ENCODE assay signal across 10 mouse cellular contexts in genomic region chr3:107159418-107159817, GRCm38 (mm10). TPM values are rescaled to one million over a fixed set of nuclear protein-coding genes. Genes with fewer than 3 reads are reported as not detected.
DNase-seq lines count a peak whose midpoint lies in the region; ATAC-seq and TF ChIP-seq lines count a peak whose summit lies in the region.
"Had no signal": no experiment of that assay in that cellular context is flagged by ENCODE, and none has a peak within 500 bp of the region (broad histone marks: within the 10 kb centered on the region; RNA-seq: fewer than 3 reads in every experiment).

No protein-coding gene starts in this region.

- peaks cover 3% of the 10 kb centered on the region; the same call in 1 of the 2 replicates for H3K4me1 ChIP-seq in kidney, embryonic 15.5 days
- peaks cover 11% of the 10 kb centered on the region for H3K4me1 ChIP-seq in E14TG2a.4 (replicated peaks; ENCODE audit: low read depth, low read length)
- peaks cover 8% of the 10 kb centered on the region for H3K4me1 ChIP-seq in embryonic facial prominence, embryonic 10.5 days
- peaks cover 5% of the 10 kb centered on the region; the same call in 1 of the 2 replicates for H3K4me1 ChIP-seq in limb, embryonic 13.5 days

- no peak overlapping the region for H3K9ac ChIP-seq in kidney, embryonic 15.5 days
- 0 out of 2 replicates have a peak overlapping the region, but pooled peaks have one; percentile 48 for H3K9ac ChIP-seq in limb, embryonic 13.5 days

- DNase-seq in kidney, adult 8-10 months = no peak
- no peak for DNase-seq in embryonic facial prominence, embryonic 10.5 days (ENCODE audit: low spot score)
- peak; percentile 66 for DNase-seq in thymus, postnatal 14 days
- DNase-seq in left cerebral cortex, postnatal 25 days (ENCODE audit: low spot score in 2 of 2) = no peak
- no peak for DNase-seq in adrenal gland, adult 18-20 months (ENCODE audit: low spot score in 2 of 2)

- H3K4me2 ChIP-seq in kidney, embryonic 15.5 days = peak overlapping the region; percentile 58
- H3K4me2 ChIP-seq in limb, embryonic 13.5 days (replicated peaks) = peak overlapping the region; percentile 51

- no peak overlapping the region for H3K4me3 ChIP-seq in kidney, embryonic 15.5 days (replicated peaks)
- peak overlapping the region; percentile 51; the same call in 1 of the 2 replicates for H3K4me3 ChIP-seq in E14TG2a.4 (replicated peaks; ENCODE audit: low read length)
- peak overlapping the region; percentile 50 for H3K4me3 ChIP-seq in embryonic facial prominence, embryonic 10.5 days
- H3K4me3 ChIP-seq in limb, embryonic 13.5 days = no peak overlapping the region

- H3K27me3 ChIP-seq in kidney, embryonic 15.5 days = peaks cover 15% of the 10 kb centered on the region; the same call in 1 of the 2 replicates
- peaks cover 23% of the 10 kb centered on the region for H3K27me3 ChIP-seq in E14TG2a.4 (ENCODE audit: insufficient read depth, low read length)
- peaks cover 34% of the 10 kb centered on the region for H3K27me3 ChIP-seq in embryonic facial prominence, embryonic 10.5 days (replicated peaks; ENCODE audit: low read depth, poor library complexity, severe bottlenecking)
- peaks cover 30% of the 10 kb centered on the region for H3K27me3 ChIP-seq in limb, embryonic 13.5 days

- ATAC-seq in kidney, embryonic 15.5 days (replicated peaks; ENCODE audit: low FRiP score) = no peak
- no peak for ATAC-seq in limb, embryonic 13.5 days (ENCODE audit: low FRiP score, low read depth)

- no peaks in the 10 kb centered on the region for H3K36me3 ChIP-seq in kidney, embryonic 15.5 days
- no peaks in the 10 kb centered on the region for H3K36me3 ChIP-seq in E14TG2a.4 (ENCODE audit: insufficient read depth, low read length)
- H3K36me3 ChIP-seq in embryonic facial prominence, embryonic 10.5 days (replicated peaks) = no peaks in the 10 kb centered on the region
- no peaks in the 10 kb centered on the region for H3K36me3 ChIP-seq in limb, embryonic 13.5 days

- H3K9me3 ChIP-seq in kidney, embryonic 15.5 days (replicated peaks) = no peaks in the 10 kb centered on the region
- no peaks in the 10 kb centered on the region for H3K9me3 ChIP-seq in E14TG2a.4 (ENCODE audit: low read length)
- no peaks in the 10 kb centered on the region for H3K9me3 ChIP-seq in embryonic facial prominence, embryonic 10.5 days
- no peaks in the 10 kb centered on the region for H3K9me3 ChIP-seq in limb, embryonic 13.5 days

- TF ChIP-seq CTCF in E14TG2a.4 (conservative IDR thresholded peaks at IDR 0.05; ENCODE audit: low read length) = peak; percentile 35

- intact Hi-C loops in left cerebral cortex, postnatal 25 days (cut with DNase I) = loop anchor here (2.0 kb wide), 1 partner anchor 57 kb away; no protein-coding TSS in a partner anchor

- H3K27ac ChIP-seq in kidney, embryonic 15.5 days = no peak overlapping the region
- no peak overlapping the region for H3K27ac ChIP-seq in embryonic facial prominence, embryonic 10.5 days (replicated peaks)
- no peak overlapping the region for H3K27ac ChIP-seq in limb, embryonic 13.5 days

- WGBS in kidney, embryonic 15.5 days = 56% methylated on average over 3 of the region's 3 CpGs
- WGBS in embryonic facial prominence, embryonic 10.5 days = 60% methylated on average over 3 of the region's 3 CpGs
- WGBS in limb, embryonic 13.5 days = 63% methylated on average over 3 of the region's 3 CpGs

RNA-seq across cellular contexts. Expression of gene Kcna10, which starts 23.4 kb away (rescaled TPM):
- not detected in 2 replicates for polyA plus RNA-seq in kidney, embryonic 15.5 days (2015; fragmentation: Nextera tagmentation; extraction: Ambion mirVana)
- not detected in 2 replicates for polyA plus RNA-seq in embryonic facial prominence, embryonic 10.5 days (2016; fragmentation: Nextera tagmentation; extraction: Ambion mirVana)
- polyA plus RNA-seq in limb, embryonic 13.5 days (2015; fragmentation: Nextera tagmentation; extraction: Ambion mirVana) = not detected in 2 replicates
- total RNA-seq in left cerebral cortex, postnatal 25 days (2021) = not detected
- not detected for total RNA-seq in adrenal gland, adult 18-20 months (2021)
- total RNA-seq: left cerebral cortex, adult 18-20 months had no signal
- polyA plus RNA-seq: stomach, embryonic 16.5 days had no signal

RNA-seq across cellular contexts. Expression of gene Kcna2, which starts 58.5 kb away (rescaled TPM):
- polyA plus RNA-seq in kidney, embryonic 15.5 days (2015; fragmentation: Nextera tagmentation; extraction: Ambion mirVana) = 0.08 TPM in 2 replicates
- 0.02 and 0.03 TPM in 2 replicates for polyA plus RNA-seq in embryonic facial prominence, embryonic 10.5 days (2016; fragmentation: Nextera tagmentation; extraction: Ambion mirVana)
- polyA plus RNA-seq in limb, embryonic 13.5 days (2015; fragmentation: Nextera tagmentation; extraction: Ambion mirVana) = 0.08 and 0.10 TPM in 2 replicates
- 100 to 1,000 TPM; 140 to 147 TPM for total RNA-seq in left cerebral cortex, postnatal 25 days (2021)
- 1 to 10 TPM in 1 of 2 experiments, under 1 TPM in 1; 0.66 to 1.1 TPM for total RNA-seq in adrenal gland, adult 18-20 months (2021)

Comparison
In these comparisons a context has a peak if more than half of its experiments do, and no peak if none do; other contexts are left out.
1. H3K4me3 ChIP-seq: peak in E14TG2a.4 (single experiment) and embryonic facial prominence, embryonic 10.5 days (single experiment); none in kidney, embryonic 15.5 days (single experiment) and limb, embryonic 13.5 days (single experiment).